Mouse (Mus musculus): ENCODE measurements at regions not wholly inside any gene's neighbourhood (a gene's known extent, or its start where the extent isn't known, plus 50 kb on each side); places are given as distances from the start of the nearest gene placed in this dataset.

DNA sequence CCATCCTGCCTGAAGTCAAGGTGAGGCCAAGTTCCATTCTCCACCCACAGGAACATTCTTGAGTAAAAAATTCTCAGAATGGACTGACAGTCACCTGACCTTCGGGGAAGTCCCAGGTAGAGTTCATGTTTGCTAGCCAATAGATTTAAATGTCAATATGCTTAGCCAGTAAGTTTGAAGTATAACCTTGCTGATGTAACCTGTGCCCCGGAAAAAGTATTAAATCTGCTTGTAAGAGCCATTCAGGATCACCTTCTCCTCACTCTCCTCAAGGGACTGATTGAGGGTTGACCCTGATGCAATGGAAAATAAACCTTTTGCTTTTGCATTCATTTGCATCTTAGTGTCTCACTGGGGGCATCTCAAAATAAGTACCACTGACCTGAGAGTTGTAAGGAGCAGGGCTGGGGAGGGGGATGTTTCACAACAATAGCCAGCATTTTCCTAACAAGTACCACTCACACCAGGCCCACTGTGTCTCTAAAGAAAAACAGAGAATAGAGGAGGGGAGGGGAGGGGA is 60.3 kb upstream of the Ptprk start:
- no peak for ATAC-seq (ENCODE audit: insufficient read depth)
- no peaks in the 10 kb centered on the region for H3K4me1 ChIP-seq (replicated peaks; ENCODE audit: control insufficient read depth in 2 of 2, insufficient read depth in 2 of 2, low read length in 1 of 2)
- no peak for DNase-seq (ENCODE audit: low read depth in 3 of 3, low spot score in 3 of 3)
- H3K4me2 ChIP-seq (ENCODE audit: low read depth): no peak overlapping the region
- no peaks in the 10 kb centered on the region for H3K9me3 ChIP-seq (ENCODE audit: control insufficient read depth, low read length)
- WGBS (ENCODE audit: insufficient replicate concordance): 45% methylated on average over 2 of the region's 2 CpGs
- H3K4me3 ChIP-seq (ENCODE audit: insufficient read depth in 1 of 2, low read depth in 2 of 2, low read length in 2 of 2): no peak overlapping the region
- no peak overlapping the region for H3K27ac ChIP-seq
- TF ChIP-seq CTCF (IDR thresholded peaks at IDR 0.05; ENCODE audit: low read depth): no peak
- TF ChIP-seq EP300 (IDR thresholded peaks at IDR 0.05; ENCODE audit: low read depth): no peak
- no peaks in the 10 kb centered on the region for H3K27me3 ChIP-seq (ENCODE audit: control insufficient read depth, insufficient read depth, low read length)
- H3K9ac ChIP-seq (replicated peaks): no peak overlapping the region
- no peaks in the 10 kb centered on the region for H3K36me3 ChIP-seq (replicated peaks; ENCODE audit: control insufficient read depth, insufficient read depth, low read depth)
